Mouse (Mus musculus) lung, embryonic 15.5 days (tissue): ENCODE measurements around the gene Ppp1r18. TPM values are rescaled to one million over a fixed set of nuclear protein-coding genes. Genes with fewer than 3 reads are reported as not detected.
A peak's percentile ranks its signal among the peaks of the same experiment; 100 is the strongest.

Experiments used
- ATAC-seq: fragments of 200-750 bp; cut with Nextera tagmentation; 2 replicates; pipeline ENCODE4 v1.8.0; 2017; ENCODE audit warnings: moderate number of reproducible peaks, borderline replicate concordance; ENCODE audit not compliant: low FRiP score, low TSS enrichment; ENCODE audit errors: extremely low read depth
- H3K27ac ChIP-seq: fragments of 300-500 bp; sonication (generic); 2 replicates; pipeline ENCODE4 v1.5.1; 2015; ENCODE audit warnings: moderate library complexity, mild to moderate bottlenecking, inconsistent platforms
- H3K27me3 ChIP-seq: fragments of 300-500 bp; sonication (generic); 2 replicates; pipeline ENCODE4 v1.6.1; 2015; ENCODE audit warnings: inconsistent platforms
- H3K36me3 ChIP-seq: fragments of 300-500 bp; sonication (generic); 2 replicates; pipeline ENCODE4 v1.6.1; 2015; ENCODE audit warnings: inconsistent platforms
- H3K4me1 ChIP-seq: fragments of 300-500 bp; sonication (generic); 2 replicates; pipeline ENCODE4 v1.6.1; 2015; ENCODE audit warnings: inconsistent platforms
- H3K4me2 ChIP-seq: fragments of 300-500 bp; sonication (generic); 2 replicates; pipeline ENCODE4 v1.6.1; 2015; ENCODE audit warnings: inconsistent platforms, mild to moderate bottlenecking, moderate library complexity
- H3K4me3 ChIP-seq: fragments of 300-500 bp; sonication (generic); 2 replicates; pipeline ENCODE4 v1.5.1; 2015; ENCODE audit warnings: mild to moderate bottlenecking, inconsistent platforms
- H3K9ac ChIP-seq: fragments of 300-500 bp; sonication (generic); 2 replicates; pipeline ENCODE4 v1.6.1; 2015; ENCODE audit warnings: inconsistent platforms
- H3K9me3 ChIP-seq: fragments of 300-500 bp; sonication (generic); 2 replicates; pipeline ENCODE4 v1.6.1; 2016; ENCODE audit warnings: inconsistent platforms
- WGBS: fragments of 180-500 bp; shearing (Covaris S2); methylation state at CpG from one replicate; pipeline ENCODE4 v1.1.7; 2015; 5-methylcytosine and 5-hydroxymethylcytosine counted together
- polyA plus RNA-seq: library from polyadenylated mRNA; unstranded; fragments of >200 nt; fragmentation: Nextera tagmentation; extraction: Ambion mirVana; gene quantifications from 2 replicates; pipeline ENCODE4 v1.2.1, GENCODE M21; 2015

The Ppp1r18 gene
- polyA plus RNA-seq, 1 experiment from 2014 or later = 23.4 TPM

DNA sequence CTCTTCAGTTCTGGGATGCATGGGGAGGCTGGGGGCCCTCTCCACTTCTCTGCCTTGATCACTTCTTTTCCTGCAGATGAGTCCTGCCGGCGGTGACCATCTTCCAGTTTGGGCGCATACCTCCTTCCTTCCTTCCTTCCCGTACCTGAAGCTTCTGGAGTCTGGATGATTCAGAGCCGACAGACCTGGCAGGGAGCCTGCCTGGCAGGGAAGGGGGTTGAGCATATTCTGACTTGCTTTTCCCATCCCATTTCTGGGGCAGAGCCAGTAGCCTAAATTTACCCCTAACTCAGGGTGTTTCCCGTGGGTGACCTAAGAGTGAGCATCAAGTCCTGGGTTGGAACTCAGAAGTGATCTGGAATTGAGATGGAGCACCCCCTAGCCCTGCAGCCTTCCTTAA is 9.3 kb downstream of the Ppp1r18 start:
- ATAC-seq = no peak
- Histone ChIP-seq H3K4me3 (no peak overlapping the region), H3K4me2 (no peak overlapping the region), H3K27ac (no peak overlapping the region), H3K4me1 (peaks cover 29% of the 10 kb centered on the region), H3K36me3 (peaks cover 30% of the 10 kb centered on the region), H3K27me3 (no peaks in the 10 kb centered on the region), H3K9ac (no peak overlapping the region), H3K9me3 (no peaks in the 10 kb centered on the region)
- WGBS = 76% methylated on average over 6 of the region's 6 CpGs

DNA sequence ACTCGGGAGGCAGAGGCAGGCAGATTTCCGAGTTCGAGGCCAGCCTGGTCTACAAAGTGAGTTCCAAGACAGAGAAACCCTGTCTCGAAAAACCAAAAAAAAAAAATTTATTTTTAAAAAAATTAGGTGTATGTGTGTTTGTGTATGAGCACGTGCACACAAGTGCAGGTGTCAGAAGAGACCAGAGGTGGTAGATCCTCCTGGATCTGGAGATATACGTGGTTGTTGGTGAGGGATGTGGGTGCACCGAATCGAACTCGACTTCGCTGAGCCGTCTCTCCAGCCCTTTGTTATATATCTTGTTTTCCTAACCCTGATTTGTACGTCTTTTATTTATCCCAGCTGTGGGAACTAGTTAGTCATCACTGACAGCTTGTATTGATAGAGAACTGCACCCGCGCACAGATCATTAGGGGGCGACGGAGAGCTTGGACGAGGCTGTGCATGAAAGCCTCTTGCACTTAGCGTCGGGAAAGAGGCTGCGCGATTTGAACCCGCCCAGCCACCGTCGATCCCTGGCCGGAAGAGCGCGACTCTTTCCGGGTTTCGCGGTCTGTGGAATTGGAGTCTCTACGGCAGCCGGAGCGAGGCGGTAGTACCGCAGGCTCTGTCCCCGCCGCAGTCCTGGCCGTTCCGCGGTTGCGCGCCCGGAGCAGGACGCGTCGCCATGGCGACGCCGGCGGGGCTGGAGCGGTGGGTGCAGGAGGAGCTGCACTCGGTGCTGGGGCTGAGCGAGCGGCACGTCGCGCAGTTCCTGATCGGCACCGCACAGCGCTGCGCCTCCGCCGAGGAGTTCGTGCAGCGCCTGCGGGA is 14.1 kb downstream of the Ppp1r18 start, which contains the start of gene Dhx16:
TSS of gene Dhx16 (plus strand) at position 575 of the 813 bp plus-strand sequence.
- 5% methylated on average over 66 of the region's 66 CpGs for WGBS
- Histone ChIP-seq H3K36me3 (peaks cover 52% of the 10 kb centered on the region), H3K4me3 (peak within 1 kb of the TSS; percentile 96), H3K4me2 (peak within 1 kb of the TSS; percentile 76), H3K27ac (peak within 1 kb of the TSS; percentile 69), H3K9ac (peak within 1 kb of the TSS; percentile 82), H3K27me3 (no peaks in the 10 kb centered on the region), H3K9me3 (no peaks in the 10 kb centered on the region), H3K4me1 (peaks cover 16% of the 10 kb centered on the region)
- ATAC-seq = peak; percentile 86

DNA sequence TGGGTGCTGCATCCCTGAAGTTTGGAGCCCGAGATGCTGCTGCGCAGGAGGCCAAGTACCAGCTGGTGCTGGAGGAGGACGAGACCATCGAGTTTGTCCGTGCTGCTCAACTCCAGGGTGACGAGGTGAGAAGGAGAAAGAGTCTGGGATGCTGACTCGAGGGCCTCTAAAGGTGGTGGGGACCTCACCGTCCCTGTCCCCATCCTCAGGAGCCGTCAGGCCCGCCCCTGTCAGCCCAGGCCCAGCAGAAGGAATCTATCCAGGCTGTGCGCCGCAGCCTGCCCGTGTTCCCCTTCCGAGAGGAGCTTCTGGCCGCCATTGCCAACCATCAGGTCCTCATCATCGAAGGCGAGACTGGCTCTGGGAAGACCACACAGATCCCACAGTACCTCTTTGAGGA is 17.5 kb downstream of the Ppp1r18 start:
- H3K4me1 ChIP-seq = peaks cover 16% of the 10 kb centered on the region
- WGBS = 88% methylated on average over 17 of the region's 17 CpGs
- no peaks in the 10 kb centered on the region for H3K27me3 ChIP-seq
- no peak overlapping the region for H3K4me3 ChIP-seq
- no peak for ATAC-seq
- H3K36me3 ChIP-seq = peaks cover 62% of the 10 kb centered on the region
- H3K9me3 ChIP-seq = no peaks in the 10 kb centered on the region
- no peak overlapping the region for H3K9ac ChIP-seq
- no peak overlapping the region for H3K27ac ChIP-seq
- no peak overlapping the region for H3K4me2 ChIP-seq

DNA sequence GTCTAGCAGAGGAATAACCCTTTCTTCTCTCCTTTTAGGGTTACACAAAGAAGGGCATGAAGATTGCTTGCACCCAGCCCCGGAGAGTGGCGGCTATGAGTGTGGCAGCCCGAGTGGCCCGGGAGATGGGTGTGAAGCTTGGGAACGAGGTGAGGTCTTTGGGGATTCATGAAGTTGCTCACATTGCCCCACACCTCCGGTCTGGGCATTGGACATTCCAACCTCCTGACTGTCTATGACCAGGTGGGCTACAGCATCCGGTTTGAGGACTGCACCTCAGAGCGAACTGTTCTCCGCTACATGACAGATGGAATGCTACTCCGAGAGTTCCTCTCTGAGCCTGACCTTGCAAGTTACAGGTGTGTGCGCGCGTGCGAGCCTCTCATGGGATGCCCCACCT is 18.4 kb downstream of the Ppp1r18 start:
- Histone ChIP-seq H3K27me3 (no peaks in the 10 kb centered on the region), H3K9ac (no peak overlapping the region), H3K36me3 (peaks cover 71% of the 10 kb centered on the region), H3K27ac (no peak overlapping the region), H3K4me2 (no peak overlapping the region), H3K4me1 (peaks cover 16% of the 10 kb centered on the region), H3K9me3 (no peaks in the 10 kb centered on the region), H3K4me3 (no peak overlapping the region)
- no peak for ATAC-seq
- 95% methylated on average over 14 of the region's 14 CpGs for WGBS

DNA sequence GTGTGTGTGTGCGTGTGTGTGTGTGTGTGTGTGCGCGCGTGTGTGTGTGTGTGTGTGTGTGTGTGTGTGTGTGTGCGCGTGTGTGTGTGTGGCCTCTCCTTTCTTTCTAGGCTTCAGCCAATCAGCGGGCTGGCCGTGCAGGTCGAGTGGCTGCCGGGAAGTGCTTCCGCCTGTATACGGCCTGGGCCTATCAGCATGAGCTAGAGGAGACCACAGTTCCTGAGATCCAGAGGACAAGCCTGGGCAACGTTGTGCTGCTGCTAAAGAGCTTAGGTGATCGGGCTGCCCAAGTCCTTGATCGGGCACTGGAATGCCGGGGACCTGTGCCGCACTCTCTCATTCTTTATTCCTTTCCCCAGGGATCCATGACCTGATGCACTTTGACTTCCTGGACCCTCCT is 22.3 kb downstream of the Ppp1r18 start:
- Histone ChIP-seq H3K36me3 (peaks cover 93% of the 10 kb centered on the region), H3K27me3 (no peaks in the 10 kb centered on the region), H3K9ac (no peak overlapping the region), H3K4me3 (no peak overlapping the region), H3K4me2 (no peak overlapping the region), H3K9me3 (no peaks in the 10 kb centered on the region), H3K27ac (no peak overlapping the region), H3K4me1 (no peaks in the 10 kb centered on the region)
- ATAC-seq = no peak
- 88% methylated on average over 11 of the region's 17 CpGs for WGBS

DNA sequence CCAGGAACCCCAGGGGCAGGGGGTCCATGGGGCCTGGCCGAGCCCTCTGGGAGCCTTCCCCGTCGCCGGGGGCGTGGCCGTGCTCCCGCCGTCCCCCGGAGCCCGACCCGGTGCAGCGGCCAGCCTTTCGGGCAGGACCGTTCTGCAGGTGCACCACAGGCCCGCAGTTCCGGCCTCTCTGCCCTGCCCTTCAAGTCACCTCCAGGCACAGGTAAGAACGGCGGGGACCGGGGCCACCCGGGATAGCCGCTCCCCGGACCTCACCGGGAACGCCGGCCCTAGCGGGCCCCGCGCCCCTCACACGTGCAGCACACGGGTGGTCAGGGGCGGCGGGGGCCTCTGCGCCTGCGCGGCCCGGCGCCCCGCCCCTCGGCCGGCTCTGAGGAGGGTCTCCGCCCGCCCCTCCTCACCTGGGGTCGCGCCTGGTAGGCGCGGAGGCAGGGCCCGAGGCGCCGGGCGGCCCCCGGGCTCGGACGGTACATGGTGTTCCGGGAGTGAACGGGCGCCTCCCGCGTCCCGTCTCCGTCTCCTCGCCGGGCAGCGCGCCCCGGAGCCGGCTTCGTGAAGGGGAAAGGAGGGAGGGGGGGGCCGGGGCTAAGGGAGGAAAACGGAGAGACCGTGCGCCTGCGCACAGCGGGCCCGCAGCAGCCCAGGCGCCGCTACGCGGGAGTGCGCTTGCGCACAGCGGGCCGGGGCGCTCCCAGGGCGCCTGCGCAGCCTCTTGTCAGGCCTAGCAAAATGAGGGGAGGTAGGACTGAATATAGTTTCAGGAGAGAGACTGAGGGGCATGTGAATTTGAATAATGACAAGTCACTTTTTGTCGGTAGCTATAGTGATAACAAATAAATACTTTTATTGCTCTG is 31.6 kb downstream of the Ppp1r18 start, which contains the start of gene 2310061I04Rik:
TSS of gene 2310061I04Rik (minus strand) at position 651 of the 863 bp plus-strand sequence.
- Histone ChIP-seq H3K4me3 (peak within 1 kb of the TSS; percentile 86), H3K27me3 (no peaks in the 10 kb centered on the region), H3K9ac (peak within 1 kb of the TSS; percentile 86), H3K4me2 (peak within 1 kb of the TSS; percentile 97), H3K36me3 (peaks cover 48% of the 10 kb centered on the region), H3K4me1 (peaks cover 17% of the 10 kb centered on the region), H3K9me3 (no peaks in the 10 kb centered on the region), H3K27ac (peak within 1 kb of the TSS; percentile 85)
- peak; percentile 92 for ATAC-seq
- under 1% methylated on average over 58 of the region's 86 CpGs for WGBS

DNA sequence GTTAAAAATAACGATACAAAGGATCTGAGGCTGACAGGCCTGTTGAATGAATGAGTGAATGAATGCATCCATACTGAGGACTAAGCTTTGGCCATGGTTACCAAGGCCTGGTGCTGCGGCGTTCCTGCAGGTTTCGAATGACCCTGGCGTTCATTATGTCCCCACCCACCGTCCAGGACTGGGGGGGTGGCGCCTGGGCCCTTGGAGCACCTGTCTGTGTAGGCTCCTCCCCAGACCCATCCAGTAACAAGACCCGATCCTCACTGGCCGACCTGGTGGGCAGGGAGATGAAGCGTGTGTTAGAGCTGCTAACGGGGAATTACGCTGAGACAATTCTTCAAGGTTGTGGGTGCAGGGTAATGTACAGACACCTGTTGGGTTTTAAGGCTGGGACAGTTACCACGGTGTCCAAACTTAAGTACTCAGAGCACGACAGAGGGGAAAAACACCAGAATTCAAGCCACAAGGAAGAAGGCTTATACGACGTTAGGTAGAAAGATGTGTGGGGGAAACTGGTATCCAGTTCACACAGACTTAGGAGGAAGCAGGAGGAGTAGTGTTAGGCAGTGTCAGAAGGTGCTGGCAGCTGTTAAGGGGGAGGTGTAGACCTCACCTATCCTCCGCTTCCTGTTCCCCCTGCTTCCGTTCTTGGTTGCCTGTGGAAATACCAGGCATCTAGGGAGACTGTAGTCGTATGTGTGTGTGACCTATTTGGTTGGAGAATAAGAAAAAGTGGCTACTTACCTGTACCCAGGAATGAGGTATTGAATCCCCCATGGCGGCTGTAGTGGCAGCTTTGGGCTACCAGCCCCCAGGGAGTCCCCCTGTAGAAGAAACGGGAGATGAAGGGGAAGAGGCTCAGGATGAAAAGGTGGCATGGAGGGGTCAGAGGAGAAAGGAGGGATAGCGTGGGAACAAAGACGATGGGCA is 32.5 kb downstream of the Ppp1r18 start:
- H3K36me3 ChIP-seq = peaks cover 44% of the 10 kb centered on the region
- peak overlapping the region; percentile 86 for H3K4me3 ChIP-seq
- no peaks in the 10 kb centered on the region for H3K9me3 ChIP-seq
- peak overlapping the region; percentile 71 for H3K27ac ChIP-seq
- peak; percentile 32; the same call in 1 of the 2 replicates for ATAC-seq
- H3K4me2 ChIP-seq = peak overlapping the region; percentile 97
- H3K27me3 ChIP-seq = no peaks in the 10 kb centered on the region
- WGBS = 39% methylated on average over 23 of the region's 23 CpGs
- H3K4me1 ChIP-seq = peaks cover 17% of the 10 kb centered on the region
- peak overlapping the region; percentile 37 for H3K9ac ChIP-seq

DNA sequence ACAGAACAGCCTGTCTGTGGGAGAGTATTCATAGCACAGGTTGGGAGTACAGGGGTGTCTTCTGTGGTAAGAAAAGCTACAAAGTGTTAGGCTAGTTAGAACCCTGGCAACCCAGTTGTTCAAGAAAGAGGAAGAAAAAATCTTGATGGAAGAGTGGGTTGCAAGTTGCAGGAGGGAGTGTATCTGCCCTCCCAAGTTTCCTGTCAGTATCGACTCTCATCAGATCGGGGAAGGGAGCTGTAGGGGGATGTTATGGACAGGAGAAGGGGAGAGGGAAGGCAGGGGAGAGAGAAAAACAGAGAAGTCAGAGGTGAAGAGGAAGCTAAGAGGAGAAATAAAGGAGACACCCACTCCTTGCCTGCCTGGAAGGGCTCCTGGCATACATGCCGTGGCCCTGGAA is 35.2 kb downstream of the Ppp1r18 start:
- Histone ChIP-seq H3K27me3 (no peaks in the 10 kb centered on the region), H3K36me3 (peaks cover 52% of the 10 kb centered on the region), H3K9ac (no peak overlapping the region), H3K4me1 (peaks cover 16% of the 10 kb centered on the region), H3K9me3 (no peaks in the 10 kb centered on the region), H3K27ac (no peak overlapping the region), H3K4me2 (no peak overlapping the region), H3K4me3 (no peak overlapping the region)
- WGBS = 77% methylated on average over 3 of the region's 3 CpGs
- ATAC-seq = no peak

DNA sequence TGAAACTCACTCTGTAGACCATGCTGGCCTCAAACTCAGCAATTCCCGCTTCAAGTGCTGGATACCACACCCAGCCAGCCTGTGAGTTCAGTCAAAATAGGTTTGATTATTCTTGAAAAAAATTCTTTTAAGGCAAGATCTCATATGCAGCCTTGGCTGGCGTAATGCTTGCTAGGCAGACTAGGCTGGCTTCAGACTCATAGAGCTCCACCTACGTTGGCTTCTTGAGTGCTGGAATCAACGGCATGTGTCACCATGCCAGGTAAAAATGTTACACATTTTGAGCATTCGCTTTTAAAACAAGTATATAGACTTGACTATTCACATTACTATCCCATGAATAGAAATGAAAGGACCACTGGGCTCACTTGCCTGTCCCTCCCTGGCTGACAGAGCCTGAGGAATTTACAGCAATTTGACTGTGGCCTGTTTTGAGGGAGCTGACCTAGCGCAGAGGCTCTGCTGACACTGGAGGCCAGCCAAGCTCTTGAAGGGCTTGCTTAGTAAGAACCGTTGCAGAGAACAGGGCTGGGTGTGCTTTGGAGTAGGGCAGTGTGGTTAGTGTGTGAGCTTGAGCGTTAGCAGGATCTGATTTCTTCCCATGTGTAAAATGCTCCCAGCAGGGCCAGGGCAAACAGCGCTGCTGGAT is 38.1 kb downstream of the Ppp1r18 start:
- Histone ChIP-seq H3K27ac (0 out of 2 replicates have a peak overlapping the region, but pooled peaks have one; percentile 11), H3K4me1 (0 out of 2 replicates have a peak, but pooled peaks cover 2% of the 10 kb centered on the region), H3K36me3 (peaks cover 63% of the 10 kb centered on the region), H3K27me3 (no peaks in the 10 kb centered on the region), H3K9ac (no peak overlapping the region), H3K9me3 (no peaks in the 10 kb centered on the region), H3K4me3 (no peak overlapping the region), H3K4me2 (no peak overlapping the region)
- no peak for ATAC-seq
- WGBS = 80% methylated on average over 9 of the region's 9 CpGs

DNA sequence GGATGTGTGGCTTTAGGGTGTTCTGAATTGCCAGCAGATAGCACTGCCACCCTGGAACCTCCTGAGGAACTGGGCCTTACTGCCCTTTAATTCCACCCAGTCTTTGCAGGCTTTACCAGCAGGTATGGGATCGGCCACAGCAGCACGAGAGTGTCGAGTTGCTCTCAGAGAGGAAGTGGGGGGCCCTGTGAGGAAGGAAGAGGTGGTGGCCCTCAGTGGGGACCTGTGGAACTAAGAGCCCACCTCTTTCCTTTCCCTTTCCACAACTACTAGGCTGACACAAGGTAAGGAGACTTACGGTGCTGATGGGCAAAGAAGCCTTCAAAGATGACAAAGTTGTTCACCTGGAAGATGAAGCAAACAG is 38.6 kb downstream of the Ppp1r18 start:
- ATAC-seq = no peak
- Histone ChIP-seq H3K9ac (no peak overlapping the region; the same call in 1 of the 2 replicates), H3K4me1 (peaks cover 7% of the 10 kb centered on the region), H3K9me3 (no peaks in the 10 kb centered on the region), H3K4me3 (no peak overlapping the region), H3K27ac (0 out of 2 replicates have a peak overlapping the region, but pooled peaks have one; percentile 11), H3K4me2 (no peak overlapping the region), H3K27me3 (no peaks in the 10 kb centered on the region), H3K36me3 (peaks cover 63% of the 10 kb centered on the region)
- 67% methylated on average over 4 of the region's 4 CpGs for WGBS

DNA sequence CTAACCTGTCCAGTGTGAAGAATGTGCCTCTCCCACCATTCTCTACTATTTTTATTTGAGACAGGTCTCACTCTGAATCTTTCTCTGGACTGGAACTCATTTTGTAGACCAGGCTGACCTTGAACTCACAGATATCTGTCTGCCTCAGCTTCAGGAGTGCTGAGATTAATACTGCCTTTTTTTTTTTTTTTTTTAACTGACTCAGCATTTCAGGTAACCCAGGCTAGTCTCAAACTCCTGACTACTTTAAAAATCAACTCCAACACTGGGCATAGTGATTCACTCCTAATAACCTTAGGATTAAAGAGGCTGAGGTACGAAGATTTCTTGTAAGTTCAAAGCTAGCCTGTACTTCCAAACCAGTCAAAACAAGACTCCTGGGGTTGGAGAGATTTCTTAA is 40.2 kb downstream of the Ppp1r18 start:
- Histone ChIP-seq H3K4me2 (no peak overlapping the region), H3K36me3 (peaks cover 49% of the 10 kb centered on the region), H3K9me3 (no peaks in the 10 kb centered on the region), H3K27ac (no peak overlapping the region), H3K27me3 (no peaks in the 10 kb centered on the region), H3K4me1 (peaks cover 15% of the 10 kb centered on the region), H3K9ac (no peak overlapping the region), H3K4me3 (no peak overlapping the region)
- 87% methylated on average over 1 of the region's 1 CpGs for WGBS
- ATAC-seq = no peak
